Mouse (Mus musculus): ENCODE data around the gene Als2. TPM values are rescaled to one million over a fixed set of nuclear protein-coding genes. Genes with fewer than 3 reads are reported as not detected.
A peak's percentile ranks its signal among the peaks of the same experiment; 100 is the strongest.

The Als2 gene
- 5.8 and 6.8 TPM in 2 replicates for polyA plus RNA-seq (2012; rRNA removed)

DNA sequence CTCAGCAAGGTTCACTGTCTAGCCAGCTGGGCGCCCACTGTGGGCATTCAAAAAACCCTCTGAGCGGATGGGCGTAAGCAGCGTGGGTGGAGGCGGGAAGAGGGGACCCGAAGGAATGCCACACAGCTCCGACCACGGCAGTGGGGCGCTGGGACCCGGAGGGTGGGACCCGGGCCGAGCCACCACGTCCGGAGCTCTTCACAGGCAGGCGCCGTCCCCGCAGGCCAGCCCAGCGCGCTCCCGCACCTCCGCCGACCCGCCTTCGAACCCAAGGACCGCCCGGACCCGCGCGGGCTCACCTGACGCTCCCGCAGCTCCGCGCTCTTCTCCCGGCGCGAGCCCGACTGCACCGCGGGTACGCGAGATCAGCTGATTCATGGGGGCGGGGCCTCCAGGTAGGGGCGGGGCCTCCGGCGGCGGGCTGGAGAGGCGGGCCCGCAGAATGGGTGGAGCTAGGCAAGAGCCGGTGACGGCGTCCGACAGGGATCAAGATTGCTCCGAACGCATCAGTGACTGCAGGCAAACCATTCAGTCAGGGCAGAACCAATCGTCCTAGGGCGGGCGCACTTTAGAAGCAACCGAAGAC lies at the start of gene Als2:
Gene Als2 (minus strand): TSS at position 376 of the 586 bp plus-strand sequence.
- peak; percentile 98 for DNase-seq (ENCODE audit: low spot score)

DNA sequence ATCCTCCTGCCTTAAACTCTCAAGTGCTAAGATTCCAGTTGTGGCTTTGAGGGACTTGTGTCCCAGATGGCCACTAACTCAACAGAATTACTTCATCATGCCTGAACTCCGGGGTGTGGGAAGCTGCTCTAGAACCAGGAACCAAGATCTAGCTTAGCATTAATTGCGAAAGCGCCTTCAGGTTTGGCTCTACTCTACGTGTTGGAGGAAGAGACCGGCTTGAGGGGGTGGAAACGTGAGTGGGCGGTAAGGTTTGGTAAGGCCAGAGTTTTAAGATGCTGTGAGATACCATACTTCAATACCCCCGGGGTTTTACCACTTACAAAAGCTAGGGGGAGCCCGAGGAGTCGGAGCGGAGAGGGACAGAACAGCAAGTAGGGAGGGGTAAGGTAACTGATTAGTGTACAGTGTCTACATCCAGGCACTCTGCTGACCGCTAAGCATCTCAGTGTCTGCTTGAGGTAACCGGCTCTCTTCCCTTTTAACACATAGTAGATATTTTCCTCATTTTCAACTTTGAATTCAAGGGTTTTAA lies 49.4 kb upstream of the Als2 start:
- no peak for DNase-seq (ENCODE audit: low spot score)

DNA sequence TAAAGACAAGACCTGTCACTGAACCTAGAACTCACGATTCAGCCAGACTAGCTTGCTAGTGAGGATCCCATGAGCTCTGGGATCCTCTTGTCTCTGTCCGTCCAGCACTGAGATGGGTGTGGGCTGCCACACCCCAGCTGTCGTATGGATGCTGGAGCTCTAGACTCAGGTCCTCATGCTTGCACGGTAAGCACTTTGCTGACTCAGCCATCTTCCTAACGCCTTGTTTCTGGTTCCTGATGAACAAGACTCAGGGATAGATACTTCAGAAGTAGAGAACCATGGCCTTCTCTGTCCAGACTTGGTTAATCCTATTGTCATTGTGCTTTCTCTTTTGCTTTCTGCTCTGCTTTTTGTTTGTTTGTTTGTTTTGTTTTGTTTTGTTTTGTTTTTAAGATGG lies 48.8 kb upstream of the Als2 start:
- no peak for DNase-seq (ENCODE audit: low spot score)

DNA sequence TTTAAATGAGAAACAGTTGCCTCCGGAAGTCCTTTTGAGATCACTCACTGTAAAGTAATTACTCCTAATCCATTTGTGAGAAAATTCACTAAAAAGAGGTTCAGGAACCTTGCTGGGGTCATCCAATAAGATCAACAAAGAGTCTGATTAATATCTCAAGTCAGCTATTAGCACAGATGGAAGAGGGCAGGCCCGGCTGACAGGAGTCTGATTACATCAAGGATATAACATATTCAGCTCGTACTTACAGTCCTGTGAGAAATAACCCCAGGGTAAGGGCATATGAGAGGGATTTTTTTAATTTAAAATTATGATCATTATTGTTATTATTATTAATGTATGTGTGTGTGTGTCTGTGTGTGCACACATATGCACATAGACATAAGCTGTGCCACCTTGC lies 35.2 kb upstream of the Als2 start:
- DNase-seq (ENCODE audit: low spot score) = no peak

DNA sequence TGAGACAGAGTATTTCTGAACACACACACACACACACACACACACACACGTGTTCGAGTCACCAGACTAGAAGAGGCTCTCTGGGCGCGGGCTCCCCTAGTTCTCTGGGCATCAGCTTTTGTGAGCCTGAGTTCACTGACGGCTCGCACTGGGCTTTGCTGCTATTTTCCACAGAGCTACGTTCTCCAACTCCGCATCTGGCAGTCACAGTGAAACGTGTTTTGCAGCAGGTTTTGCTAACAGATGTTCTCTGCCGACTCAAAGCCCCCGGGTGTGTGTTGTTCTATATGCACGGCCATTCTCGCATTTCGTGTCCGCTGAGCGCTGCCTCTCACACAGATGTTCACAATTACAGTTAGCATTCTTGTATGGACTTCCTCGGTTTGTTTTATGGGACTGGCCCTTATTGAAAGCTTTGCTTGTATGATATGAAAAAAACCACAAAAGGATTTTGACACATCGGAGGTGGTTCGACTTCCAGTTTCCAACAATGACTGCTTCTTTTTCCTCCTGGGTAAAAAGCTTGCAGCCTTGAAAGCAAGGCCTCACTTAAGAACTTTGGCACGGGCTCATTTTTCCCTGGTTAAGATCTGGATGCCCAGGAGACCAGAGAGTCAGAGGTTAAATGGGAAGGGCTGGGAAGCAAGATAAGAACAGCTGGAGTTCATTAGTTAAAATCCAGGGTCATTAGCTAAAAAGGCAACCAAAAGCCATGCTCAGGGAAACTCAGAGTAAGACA lies 33.1 kb upstream of the Als2 start:
- no peak for DNase-seq (ENCODE audit: low spot score)

DNA sequence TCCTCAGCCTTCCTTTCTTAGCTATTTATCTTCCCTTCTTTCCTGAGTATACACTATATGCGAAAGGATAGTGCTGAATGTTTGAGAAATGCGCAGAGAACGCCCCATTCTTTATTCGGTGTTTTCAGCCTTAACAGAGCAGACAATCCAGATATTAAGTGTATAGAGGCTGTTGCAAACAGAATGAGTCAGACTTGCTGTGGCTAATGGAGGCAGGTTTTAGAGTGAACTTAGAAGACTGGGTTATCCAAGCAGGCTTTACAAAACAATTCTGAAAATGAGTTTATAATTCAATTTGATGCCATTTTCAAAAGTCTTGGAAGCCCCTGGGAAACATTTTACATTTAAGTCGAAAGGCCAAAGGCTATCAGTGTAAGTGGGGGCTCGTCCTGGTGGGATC lies 32.4 kb upstream of the Als2 start:
- DNase-seq (ENCODE audit: low spot score) = no peak

DNA sequence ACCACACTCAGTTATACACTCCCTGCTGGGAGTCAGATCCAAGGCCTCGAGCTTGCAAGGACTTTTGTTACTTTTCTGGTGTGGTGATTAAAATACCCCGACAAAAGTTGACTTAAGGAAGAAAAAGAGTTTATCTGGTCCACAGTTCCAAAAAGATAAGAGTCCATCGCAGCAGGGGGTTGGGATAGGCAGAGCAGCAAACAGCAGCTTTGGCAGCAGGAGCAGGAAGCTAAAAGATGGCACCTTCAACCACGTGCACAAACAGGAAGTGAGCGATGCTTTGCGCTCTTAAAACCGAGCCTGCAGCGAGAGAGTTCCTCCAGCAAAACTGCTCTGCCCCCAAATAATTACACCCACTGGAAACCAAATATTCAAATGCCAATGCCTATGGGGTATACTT lies 31.9 kb upstream of the Als2 start:
- DNase-seq (ENCODE audit: low spot score) = no peak

DNA sequence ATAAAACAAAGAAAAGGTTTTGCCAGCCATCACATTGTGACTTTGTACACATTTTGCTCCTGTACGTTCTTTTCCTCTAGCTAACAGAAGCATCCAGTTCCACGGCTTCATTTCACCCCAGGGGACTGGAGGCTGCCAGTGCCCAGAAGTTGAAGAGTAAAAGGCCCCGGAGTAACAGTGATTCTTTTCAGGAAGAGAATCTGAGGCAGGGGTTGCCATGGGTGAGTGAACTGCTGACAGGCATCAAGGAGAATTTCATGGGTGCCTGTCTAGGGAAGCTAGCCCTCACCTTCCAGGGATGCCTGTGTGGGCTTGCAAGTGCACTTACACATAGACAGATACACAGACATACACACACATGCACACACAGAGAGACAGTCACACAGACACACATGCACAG lies 20.7 kb upstream of the Als2 start:
- DNase-seq (ENCODE audit: low spot score) = no peak

DNA sequence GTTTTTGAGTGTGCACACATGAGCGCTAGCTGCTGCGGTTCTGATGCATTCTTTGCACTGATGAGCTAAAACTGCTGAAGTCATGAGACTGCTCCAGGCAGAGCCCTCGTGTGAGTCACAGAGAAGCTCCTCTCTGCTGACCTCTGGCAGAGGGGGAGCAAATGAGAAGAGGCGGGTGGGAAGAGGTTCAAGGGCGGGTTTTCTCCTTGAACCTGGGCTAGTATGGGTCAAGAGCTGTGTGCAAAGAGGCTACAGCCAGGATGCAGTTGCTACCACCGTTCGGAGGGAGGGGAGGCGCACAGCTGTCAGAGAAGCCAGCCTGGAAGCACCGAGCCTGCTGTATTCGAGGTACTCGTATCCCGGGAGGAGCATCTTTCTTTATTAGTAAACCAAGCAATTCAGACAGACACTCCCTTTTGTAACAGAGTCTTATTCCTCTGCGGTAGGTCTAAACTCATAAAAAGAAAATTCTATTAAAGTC lies 19.8 kb upstream of the Als2 start, which contains the start of gene Cdk15:
Gene Cdk15 (plus strand): TSS at position 156 of the 481 bp plus-strand sequence.
- DNase-seq (ENCODE audit: low spot score) = no peak

DNA sequence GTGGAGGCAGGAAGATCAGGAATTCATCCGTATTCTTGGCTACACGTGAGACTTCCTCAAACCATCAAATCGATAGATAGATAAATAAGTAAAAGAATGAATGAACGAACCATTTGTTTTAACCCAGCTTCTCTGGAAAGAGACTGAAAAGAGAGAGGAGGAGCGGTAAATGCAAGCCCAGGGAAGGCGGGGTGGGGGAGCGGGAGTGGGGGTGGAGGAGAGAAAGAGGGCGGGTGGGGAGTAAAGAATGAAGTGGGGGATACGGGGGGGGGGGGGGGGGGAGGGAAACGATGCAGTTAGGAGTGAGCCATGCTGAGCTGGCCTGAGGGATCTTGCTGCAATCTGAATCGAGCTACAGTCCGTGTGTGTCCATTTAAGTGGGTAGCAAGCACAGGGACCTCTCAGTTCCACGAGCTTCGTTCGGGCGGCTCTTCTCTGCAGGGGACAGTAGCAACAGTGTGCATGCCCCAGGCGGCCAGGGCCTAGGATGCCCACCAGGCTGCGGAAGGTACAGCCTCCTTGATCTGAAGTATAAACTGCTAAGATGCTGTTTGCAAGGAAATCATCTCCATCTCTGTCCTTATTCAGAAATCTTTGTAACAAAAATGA lies 16.4 kb upstream of the Als2 start:
- no peak for DNase-seq (ENCODE audit: low spot score)

DNA sequence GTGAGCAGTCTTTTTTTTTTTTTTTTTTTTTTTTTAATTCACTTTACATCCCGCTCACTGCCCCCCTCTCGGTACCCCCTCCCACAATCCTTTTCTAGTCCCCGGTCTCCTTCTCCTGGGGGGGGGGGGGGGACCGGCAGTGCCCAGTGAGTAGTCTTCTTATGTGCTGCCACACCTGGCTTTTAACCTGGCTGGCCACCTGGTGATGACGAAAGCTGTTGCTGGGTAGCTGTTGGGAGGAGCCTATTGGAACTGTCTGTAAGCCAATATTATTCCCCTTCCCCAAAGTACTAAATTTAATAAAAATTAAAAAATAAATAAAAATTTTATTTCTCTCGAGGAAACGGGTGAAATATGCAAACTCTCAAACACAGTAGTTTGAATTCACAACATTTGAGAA lies 15.7 kb upstream of the Als2 start:
- DNase-seq (ENCODE audit: low spot score) = no peak

DNA sequence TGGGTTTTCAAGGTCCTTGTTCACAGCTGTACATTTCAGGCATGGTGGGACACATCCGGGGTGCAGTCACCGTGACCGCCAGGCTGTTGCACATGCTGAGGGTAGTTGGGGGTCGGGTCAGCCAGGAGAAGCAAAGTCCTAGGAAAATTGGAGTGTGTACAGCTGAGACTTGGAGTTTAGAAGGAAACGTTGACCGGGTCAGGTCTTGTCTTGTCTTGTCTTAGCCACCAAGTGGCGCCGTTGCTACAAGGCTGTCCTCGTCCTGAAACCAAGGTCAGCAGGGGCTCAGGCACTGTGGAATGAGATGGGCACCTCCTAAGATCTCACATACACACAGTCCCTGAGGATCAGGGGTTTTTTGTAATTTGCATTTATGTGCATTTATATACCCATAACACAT lies 10.6 kb upstream of the Als2 start:
- DNase-seq (ENCODE audit: low spot score) = no peak

DNA sequence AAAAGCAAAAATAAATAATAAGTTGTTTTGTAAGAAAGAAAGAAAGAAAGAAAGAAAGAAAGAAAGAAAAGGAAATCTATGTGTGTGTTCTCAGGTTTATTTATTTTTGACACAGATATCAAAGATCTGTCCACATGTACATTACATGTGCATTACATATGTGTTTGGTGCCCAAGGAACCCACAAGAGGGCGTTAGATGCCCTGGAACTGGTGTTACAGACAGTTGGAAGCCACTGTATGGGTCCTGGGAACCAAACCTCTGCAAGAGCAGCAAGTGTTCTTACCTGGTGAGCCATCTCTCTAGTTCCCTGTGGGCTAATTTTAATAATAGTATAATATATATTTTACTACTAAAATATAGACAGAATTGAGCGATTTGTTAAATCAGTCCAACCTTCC lies 6.7 kb upstream of the Als2 start:
- DNase-seq (ENCODE audit: low spot score) = no peak

DNA sequence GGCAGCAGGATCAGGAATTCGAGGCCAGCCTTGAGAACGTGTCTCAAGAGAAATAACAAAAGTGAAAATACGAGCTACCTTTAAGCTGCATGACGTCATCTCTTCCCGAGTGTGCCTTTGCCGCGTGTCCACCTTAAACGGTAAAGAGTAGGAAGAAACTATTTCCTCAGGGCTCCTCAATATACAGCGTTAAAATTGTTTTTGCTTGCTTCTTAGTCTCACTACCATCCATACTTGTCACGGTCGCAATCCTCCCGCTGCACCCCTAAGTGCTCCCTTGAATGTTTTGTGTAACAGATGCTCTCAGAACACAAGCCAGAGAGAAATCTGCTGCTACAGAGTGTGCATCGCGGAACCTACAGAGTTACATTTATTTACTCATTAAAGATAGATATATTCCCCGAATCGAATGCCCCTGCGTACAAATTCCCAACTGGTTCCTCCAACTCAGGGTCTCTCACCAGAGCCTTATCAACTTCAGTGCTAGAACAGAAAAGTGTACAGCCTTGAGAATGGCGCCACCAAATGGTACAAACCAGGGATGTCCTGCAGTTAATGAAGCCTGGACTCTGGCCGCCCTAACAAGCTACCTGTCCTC lies 682 bp upstream of the Als2 start:
- peak; percentile 36 for DNase-seq (ENCODE audit: low spot score)

DNA sequence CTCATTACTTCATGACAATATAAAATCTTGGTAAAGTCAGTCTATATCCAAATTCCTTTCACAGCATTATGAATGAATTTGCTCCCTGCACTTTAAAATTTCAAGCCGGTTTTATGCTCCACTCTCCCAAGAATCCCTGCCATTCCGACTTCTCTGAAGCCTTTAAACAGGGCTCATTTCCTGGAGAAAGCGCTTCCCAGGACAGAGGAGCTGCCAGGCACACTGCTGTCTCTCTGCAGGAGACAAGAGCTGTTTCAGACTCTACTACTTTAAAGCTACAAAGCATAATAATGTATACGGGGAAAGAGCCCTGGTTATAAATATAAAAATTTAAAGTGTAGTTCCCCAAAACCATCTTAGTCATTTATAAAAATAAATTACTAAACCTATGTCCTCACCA lies 7.8 kb downstream of the Als2 start:
- DNase-seq (ENCODE audit: low spot score) = no peak

DNA sequence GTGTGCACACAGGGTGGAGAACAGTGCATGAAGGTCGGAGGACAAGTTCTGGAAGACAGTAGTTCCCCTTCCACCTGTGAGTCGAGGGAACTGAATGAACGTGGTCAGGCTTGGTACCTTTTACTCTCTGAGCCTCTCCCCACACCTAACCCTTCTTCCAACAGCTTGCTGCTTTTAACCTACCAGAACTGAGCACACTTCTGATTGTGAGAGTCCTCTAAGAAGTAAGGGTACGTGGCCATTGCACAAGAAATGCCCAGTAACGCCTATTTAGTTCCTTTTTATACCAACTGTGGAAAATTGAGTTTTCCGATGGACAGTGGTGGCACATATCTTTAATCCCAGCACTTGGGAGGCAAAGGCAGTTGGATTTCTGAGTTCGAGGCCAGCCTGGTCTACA lies 8.5 kb downstream of the Als2 start:
- DNase-seq (ENCODE audit: low spot score) = no peak

DNA sequence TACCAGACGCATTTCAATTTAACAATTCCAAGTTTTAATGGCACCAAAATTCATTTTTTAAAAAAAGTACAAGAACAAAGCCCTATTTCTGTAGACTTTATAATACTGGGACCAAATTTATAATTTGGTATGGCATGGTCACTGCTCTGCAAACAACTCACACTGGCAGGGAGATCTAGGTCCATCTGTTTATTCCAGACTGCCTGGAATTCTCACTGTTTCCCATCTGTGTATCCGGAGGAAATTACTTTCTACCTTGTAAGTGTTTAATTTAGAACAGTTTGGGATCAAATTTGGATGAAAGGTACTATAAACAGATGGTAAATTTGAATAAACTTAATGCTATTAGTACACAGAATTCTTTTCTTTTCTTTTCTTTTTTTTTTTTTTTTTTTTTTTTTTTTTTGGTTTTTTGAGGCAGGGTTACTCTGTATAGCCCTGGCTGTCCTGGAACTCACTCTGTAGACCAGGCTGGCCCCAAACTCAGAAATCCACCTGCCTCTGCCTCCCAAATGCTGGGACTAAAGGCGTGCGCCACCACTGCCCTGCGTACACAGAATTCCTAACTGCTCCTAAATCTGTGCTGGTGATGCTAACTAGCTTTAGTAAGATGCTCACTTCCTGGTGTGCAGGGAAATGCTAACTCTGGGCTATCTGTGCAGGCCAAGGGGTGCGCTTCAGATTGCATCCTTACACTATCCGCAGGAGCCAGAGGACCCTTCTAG lies 14.8 kb downstream of the Als2 start:
- DNase-seq (ENCODE audit: low spot score) = no peak

DNA sequence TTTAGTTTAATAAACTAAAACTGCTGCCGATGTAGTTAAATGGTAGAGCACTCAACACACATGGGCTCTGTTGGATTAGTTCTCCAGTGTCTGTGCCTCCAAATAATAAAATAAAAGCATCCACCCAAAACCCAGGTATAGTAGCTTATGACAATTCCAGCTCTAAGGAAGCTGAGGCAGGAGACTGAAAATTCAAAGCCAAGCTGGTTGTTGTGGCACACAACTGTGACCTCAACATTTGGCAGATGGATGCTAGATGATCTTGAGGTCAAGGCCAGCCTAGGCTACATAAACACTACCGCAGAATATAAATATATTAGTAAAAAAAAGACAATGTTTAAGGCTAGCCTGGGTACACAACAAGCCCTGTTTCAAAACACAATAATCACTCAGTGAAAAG lies 15.4 kb downstream of the Als2 start:
- DNase-seq (ENCODE audit: low spot score) = no peak

DNA sequence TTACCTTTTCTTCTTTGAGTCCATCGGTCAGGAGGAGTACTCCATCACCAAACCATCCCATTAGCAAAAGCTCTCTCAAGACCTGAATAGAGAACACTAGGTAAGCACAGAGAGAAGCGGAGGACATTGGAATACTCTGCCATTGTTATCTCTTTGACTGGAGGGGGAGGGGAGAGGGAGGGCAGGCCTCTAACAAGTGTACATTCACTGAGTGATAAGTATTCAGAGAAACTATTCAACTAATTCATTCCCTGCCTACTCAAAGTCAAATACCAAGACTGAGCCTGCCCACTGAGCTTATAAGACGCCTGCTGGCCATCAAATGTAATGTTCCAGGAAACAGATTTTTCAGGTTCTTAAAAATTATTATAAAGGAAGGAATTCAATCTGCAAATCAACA lies 16.7 kb downstream of the Als2 start:
- DNase-seq (ENCODE audit: low spot score) = no peak

DNA sequence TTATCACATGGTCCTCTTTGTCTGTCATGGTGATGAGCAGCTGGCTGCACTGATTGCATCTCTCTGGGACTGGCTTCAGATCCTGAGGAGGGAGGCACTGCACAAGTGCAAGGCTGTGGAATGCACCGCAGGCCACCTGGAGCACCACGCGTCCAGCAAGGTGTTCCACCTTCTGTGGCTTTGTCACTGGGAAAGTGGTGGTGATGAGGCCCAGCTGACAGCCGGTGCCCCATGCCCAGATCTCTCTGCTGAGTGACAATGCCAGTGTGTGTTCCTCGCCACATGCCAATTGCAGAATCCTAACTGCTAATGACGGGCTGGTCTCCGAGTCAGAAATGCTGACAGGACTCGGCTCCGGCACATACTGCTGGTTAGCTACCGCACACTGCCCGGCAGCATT lies 21.6 kb downstream of the Als2 start:
- DNase-seq (ENCODE audit: low spot score) = no peak

DNA sequence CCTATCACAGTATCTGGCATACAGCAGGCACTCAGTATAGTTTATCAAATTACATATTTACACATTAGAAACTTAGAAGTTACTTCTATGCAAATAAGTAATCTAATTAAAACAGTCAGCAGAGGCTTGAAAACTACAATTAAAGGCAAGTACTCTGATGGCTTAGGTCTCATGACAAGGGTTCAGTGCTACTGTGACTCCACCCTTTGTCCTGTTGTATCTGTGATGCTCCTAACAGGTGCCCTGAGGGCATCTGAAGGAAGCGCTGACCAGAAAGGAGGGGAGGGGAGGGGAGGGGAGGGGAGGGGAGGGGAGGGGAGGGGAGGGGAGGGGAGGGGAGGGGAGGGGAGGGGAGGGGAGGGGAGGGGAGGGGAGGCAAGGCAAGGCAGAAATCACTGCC lies 24.1 kb downstream of the Als2 start:
- DNase-seq (ENCODE audit: low spot score) = no peak

Measured in urinary bladder, adult 2 months (tissue).